In the genomic region with DNA sequence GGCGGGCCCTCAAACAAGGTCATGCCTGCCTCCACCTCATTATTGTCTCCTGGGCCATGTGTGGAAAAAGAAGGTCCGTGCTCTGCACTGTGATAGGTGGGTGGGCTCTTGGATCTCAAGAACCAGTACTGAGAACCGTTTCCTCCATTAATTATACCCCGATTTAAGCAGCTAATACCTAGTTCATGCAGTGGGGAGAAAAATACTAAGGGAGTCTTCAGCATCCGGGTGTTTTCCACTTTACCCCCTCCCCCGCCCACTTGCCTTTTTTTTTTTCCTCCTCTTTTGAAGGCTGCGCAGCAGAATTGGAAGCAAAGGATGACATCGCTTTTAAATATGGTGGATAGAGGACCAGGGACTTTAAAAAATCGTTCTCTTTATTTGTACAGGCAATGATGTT, we compare ENCODE assay signal across 8 mouse cellular contexts. TPM values are rescaled to one million over a fixed set of nuclear protein-coding genes. Genes with fewer than 3 reads are reported as not detected.
DNase-seq lines count a peak whose midpoint lies in the region; ATAC-seq and TF ChIP-seq lines count a peak whose summit lies in the region.

No protein-coding gene starts in this region.

- WGBS in kidney, adult 2 months: 2% methylated on average over 9 of the region's 9 CpGs
- 14% methylated on average over 9 of the region's 9 CpGs for WGBS in heart, embryonic 14.5 days
- WGBS in liver, postnatal 0 days (ENCODE audit: insufficient replicate concordance): 6% methylated on average over 9 of the region's 9 CpGs

- TF ChIP-seq POLR2A in kidney, adult 2 months (IDR thresholded peaks at IDR 0.05; ENCODE audit: low read depth, low read length): no peak

- peak overlapping the region; percentile 84 for H3K9ac ChIP-seq in heart, embryonic 14.5 days (ENCODE audit: low read length)
- peak overlapping the region; percentile 93 for H3K9ac ChIP-seq in liver, postnatal 0 days (replicated peaks)

- TF ChIP-seq CTCF in kidney, adult 2 months (conservative IDR thresholded peaks at IDR 0.05; ENCODE audit: insufficient read depth, insufficient read length, low read depth, low read length): no peak
- no peak for TF ChIP-seq CTCF in liver, postnatal 0 days (IDR thresholded peaks at IDR 0.05; ENCODE audit: low read depth)

- peak overlapping the region; percentile 100 for H3K27ac ChIP-seq in kidney, adult 2 months (ENCODE audit: insufficient read depth, low read depth, low read length)
- H3K27ac ChIP-seq in heart, embryonic 14.5 days (replicated peaks in 1 of 2; ENCODE audit: control insufficient read depth in 1 of 2, insufficient read depth in 1 of 2, low read depth in 2 of 2, low read length in 2 of 2): peak overlapping the region in 1 of 2 experiments; percentile 77; a peak in 1 of 4 replicates
- H3K27ac ChIP-seq in liver, postnatal 0 days (ENCODE audit: low read depth): peak overlapping the region; percentile 95

- TF ChIP-seq EP300 in liver, postnatal 0 days (IDR thresholded peaks at IDR 0.05; ENCODE audit: low read depth): no peak

- no peaks in the 10 kb centered on the region for H3K27me3 ChIP-seq in kidney, adult 2 months (replicated peaks; ENCODE audit: control insufficient read depth, insufficient read depth, low read length)
- no peaks in the 10 kb centered on the region for H3K27me3 ChIP-seq in heart, embryonic 14.5 days (ENCODE audit: control insufficient read depth, insufficient read depth, low read length)
- no peaks in the 10 kb centered on the region for H3K27me3 ChIP-seq in liver, postnatal 0 days (ENCODE audit: insufficient read depth, low read length)

- no peaks in the 10 kb centered on the region for H3K9me3 ChIP-seq in heart, embryonic 14.5 days (ENCODE audit: control insufficient read depth, low read length)
- H3K9me3 ChIP-seq in liver, postnatal 0 days (ENCODE audit: low read length): no peaks in the 10 kb centered on the region

- H3K4me2 ChIP-seq in heart, embryonic 14.5 days (ENCODE audit: low read length): peak overlapping the region; percentile 88
- H3K4me2 ChIP-seq in liver, postnatal 0 days (ENCODE audit: low read depth, low read length): peak overlapping the region; percentile 94

- ATAC-seq in cerebellum, adult (ENCODE audit: insufficient number of reproducible peaks, low FRiP score, low TSS enrichment): peak; percentile 26; the same call in 1 of the 2 replicates
- ATAC-seq in heart, embryonic 14.5 days (ENCODE audit: insufficient number of reproducible peaks, insufficient read depth, low FRiP score, low read depth): no peak
- ATAC-seq in liver, postnatal 0 days: no peak

- peak; percentile 37 for DNase-seq in kidney, adult 2 months
- DNase-seq in kidney, adult 9 months: no peak
- peak; percentile 46 for DNase-seq in CD4-positive, CD25-positive, alpha-beta regulatory T cell, adult 2 months (ENCODE audit: low read depth, low spot score)
- no peak for DNase-seq in liver, postnatal 0 days
- no peak for DNase-seq in T-cell, adult 2 months (ENCODE audit: low spot score)
- DNase-seq in urinary bladder, postnatal 36 days (ENCODE audit: low spot score in 2 of 2): no peak

- H3K4me3 ChIP-seq in kidney, adult 2 months (ENCODE audit: insufficient read depth, low read depth, low read length): peak overlapping the region; percentile 79
- peak overlapping the region; percentile 90 to 91 for H3K4me3 ChIP-seq in heart, embryonic 14.5 days (ENCODE audit: control insufficient read depth in 1 of 2, insufficient read depth in 1 of 2, low read depth in 1 of 2, low read length in 2 of 2)
- H3K4me3 ChIP-seq in liver, postnatal 0 days (ENCODE audit: low read depth, low read length): peak overlapping the region; percentile 95

- H3K4me1 ChIP-seq in kidney, adult 2 months (ENCODE audit: control insufficient read depth, insufficient read depth, low read length): peaks cover 32% of the 10 kb centered on the region
- peaks cover 8 to 16% of the 10 kb centered on the region in 2 experiments for H3K4me1 ChIP-seq in heart, embryonic 14.5 days (ENCODE audit: control insufficient read depth in 2 of 2, insufficient read depth in 2 of 2, low read length in 2 of 2)
- H3K4me1 ChIP-seq in liver, postnatal 0 days (ENCODE audit: insufficient read depth): peaks cover 34% of the 10 kb centered on the region

- H3K36me3 ChIP-seq in kidney, adult 2 months (ENCODE audit: control insufficient read depth, insufficient read depth, low read length): peaks cover 19% of the 10 kb centered on the region
- peaks cover 21% of the 10 kb centered on the region for H3K36me3 ChIP-seq in heart, embryonic 14.5 days (ENCODE audit: control insufficient read depth, insufficient read depth, low read length)
- H3K36me3 ChIP-seq in liver, postnatal 0 days (replicated peaks; ENCODE audit: insufficient read depth, low read length): peaks cover 25% of the 10 kb centered on the region

RNA-seq across cellular contexts. Expression of a gene that starts 1.1 kb away (rescaled TPM):
- 648 and 804 TPM in 2 replicates for polyA plus RNA-seq in kidney, adult 2 months (2012; rRNA removed)
- polyA plus RNA-seq in heart, embryonic 14.5 days (2014; fragmentation: Nextera tagmentation; extraction: Ambion mirVana): 12.1 and 16.3 TPM in 2 replicates
- polyA plus RNA-seq in liver, postnatal 0 days (2015; fragmentation: Nextera tagmentation; extraction: Ambion mirVana): 37.3 and 38.5 TPM in 2 replicates

RNA-seq across cellular contexts. Expression of a gene that starts 21.7 kb away (rescaled TPM):
- 124 and 212 TPM in 2 replicates for polyA plus RNA-seq in kidney, adult 2 months (2012; rRNA removed)
- polyA plus RNA-seq in heart, embryonic 14.5 days (2014; fragmentation: Nextera tagmentation; extraction: Ambion mirVana): not detected in 2 replicates
- polyA plus RNA-seq in liver, postnatal 0 days (2015; fragmentation: Nextera tagmentation; extraction: Ambion mirVana): not detected in 2 replicates

RNA-seq across cellular contexts. Expression of a gene that starts 27.1 kb away (rescaled TPM):
- polyA plus RNA-seq in kidney, adult 2 months (2012; rRNA removed): 0.03 and 0.17 TPM in 2 replicates
- polyA plus RNA-seq in heart, embryonic 14.5 days (2014; fragmentation: Nextera tagmentation; extraction: Ambion mirVana): 0.22 and 0.39 TPM in 2 replicates
- 0.56 and 0.70 TPM in 2 replicates for polyA plus RNA-seq in liver, postnatal 0 days (2015; fragmentation: Nextera tagmentation; extraction: Ambion mirVana)

RNA-seq across cellular contexts. Expression of a gene that starts 43.6 kb away (rescaled TPM):
- 0.30 TPM in 1 of 2 replicates, not detected in the other for polyA plus RNA-seq in kidney, adult 2 months (2012; rRNA removed)
- polyA plus RNA-seq in heart, embryonic 14.5 days (2014; fragmentation: Nextera tagmentation; extraction: Ambion mirVana): not detected in 2 replicates
- polyA plus RNA-seq in liver, postnatal 0 days (2015; fragmentation: Nextera tagmentation; extraction: Ambion mirVana): 0.45 and 0.60 TPM in 2 replicates

RNA-seq across cellular contexts. Expression of a gene that starts 57.5 kb away (rescaled TPM):
- 0.72 TPM in 1 of 2 replicates, not detected in the other for polyA plus RNA-seq in kidney, adult 2 months (2012; rRNA removed)
- polyA plus RNA-seq in heart, embryonic 14.5 days (2014; fragmentation: Nextera tagmentation; extraction: Ambion mirVana): not detected in 2 replicates
- polyA plus RNA-seq in liver, postnatal 0 days (2015; fragmentation: Nextera tagmentation; extraction: Ambion mirVana): 2.1 and 2.7 TPM in 2 replicates

Comparison
In these comparisons a context has a peak if more than half of its experiments do, and no peak if none do; other contexts are left out.
1. DNase-seq: peak in kidney, adult 2 months (single experiment) and CD4-positive, CD25-positive, alpha-beta regulatory T cell, adult 2 months (single experiment); none in kidney, adult 9 months (single experiment), liver, postnatal 0 days (single experiment), T-cell, adult 2 months (single experiment) and urinary bladder, postnatal 36 days (0 of 2).
2. RNA of a gene that starts 1.1 kb away (polyA plus RNA-seq): 648 to 804 TPM in kidney, adult 2 months; 37.3 to 38.5 TPM in liver, postnatal 0 days and 12.1 to 16.3 TPM in heart, embryonic 14.5 days; every median in the first group is over 10 times any median in the second.
3. RNA of a gene that starts 21.7 kb away (polyA plus RNA-seq): 124 to 212 TPM in kidney, adult 2 months; not detected in liver, postnatal 0 days and not detected in heart, embryonic 14.5 days; every median in the first group is over 100 times any median in the second.
4. Peak in every context shown above with its lines, with median percentiles within 50 percentile points of each other: H3K4me3 ChIP-seq.